Mouse (Mus musculus): ENCODE measurements around the gene Bend7. TPM values are rescaled to one million over a fixed set of nuclear protein-coding genes. Genes with fewer than 3 reads are reported as not detected.

Gene Bend7
- total RNA-seq, 2 experiments from 2014 or later, result 6.0 to 6.8 TPM

- intact Hi-C loops (cut with DNase I), result no loop called here
- DNase-seq, result no peak
Measured at GRCm38 (mm10) chr2:4781641-4782040, 64.0 kb downstream of the Bend7 start.

DNA sequence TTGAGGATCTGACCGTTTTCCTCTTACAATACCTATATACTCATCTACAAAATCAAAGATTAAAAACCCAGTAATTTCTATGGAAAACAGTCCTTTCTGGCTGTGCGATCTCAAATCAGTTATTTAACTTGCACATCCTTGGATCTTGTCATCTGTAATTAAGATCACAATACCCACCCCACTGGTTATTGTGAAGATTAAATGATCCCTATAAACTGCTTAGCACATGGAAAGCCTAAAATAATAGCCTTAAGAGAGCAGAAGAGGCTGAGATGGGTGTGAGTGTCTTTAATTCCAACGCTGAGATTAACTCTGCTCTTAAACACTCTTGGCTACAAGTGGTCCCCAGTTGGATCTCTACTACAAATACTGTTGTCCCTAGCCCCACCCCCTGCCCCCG is 64.8 kb downstream of the Bend7 start:
- DNase-seq, result no peak
- intact Hi-C loops (cut with DNase I), result no loop called here

GRCm38 (mm10) chr2:4782809-4783641 is 65.4 kb downstream of the Bend7 start:
- DNase-seq, result no peak
- intact Hi-C loops (cut with DNase I), result no loop called here

DNA sequence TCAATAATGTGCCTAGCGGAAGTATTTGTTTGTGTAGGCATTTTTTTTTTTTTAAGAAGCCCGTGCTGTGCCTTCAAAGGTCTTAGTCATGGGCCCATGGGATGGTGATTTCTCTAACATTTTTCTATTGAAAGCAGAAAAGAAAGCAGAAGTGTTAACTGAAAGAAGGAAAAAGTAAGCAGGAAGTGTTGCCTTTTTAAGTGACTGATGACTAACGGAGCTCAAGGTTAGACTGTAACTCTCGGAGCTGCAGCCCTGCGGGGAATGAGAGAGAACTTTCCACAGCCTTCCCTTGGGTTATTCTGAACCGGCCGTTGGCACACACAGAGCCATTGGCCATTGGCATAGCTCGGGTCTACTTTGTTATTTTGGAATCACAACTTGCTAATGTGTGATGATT is 66.4 kb downstream of the Bend7 start:
- DNase-seq, result no peak
- intact Hi-C loops (cut with DNase I), result no loop called here

DNA sequence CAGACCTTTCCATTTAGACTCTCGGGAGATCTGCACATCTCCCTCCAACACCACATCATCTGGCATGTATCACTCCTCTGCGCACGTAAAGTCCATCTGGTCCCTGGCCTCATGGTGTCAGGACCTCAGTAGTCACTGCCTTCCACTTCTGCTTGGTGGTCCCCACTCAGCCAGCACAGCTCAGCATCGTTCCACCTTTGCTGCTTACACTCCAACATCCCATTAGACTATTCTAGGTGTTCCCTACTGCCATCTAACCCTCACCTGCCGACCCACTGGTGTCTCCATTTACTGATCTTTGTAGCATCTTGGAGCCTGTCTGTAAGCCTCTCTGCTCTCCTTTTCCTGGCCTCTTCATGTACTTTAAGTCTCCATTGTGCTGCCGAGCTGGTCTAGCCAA is 67.4 kb downstream of the Bend7 start:
- intact Hi-C loops (cut with DNase I), result no loop called here
- DNase-seq, result no peak

GRCm38 (mm10) chr2:4787223-4787622 is 69.6 kb downstream of the Bend7 start:
- intact Hi-C loops (cut with DNase I), result no loop called here
- DNase-seq, result no peak

GRCm38 (mm10) chr2:4791646-4792045 is 74.0 kb downstream of the Bend7 start:
- no peak for DNase-seq
- intact Hi-C loops (cut with DNase I), result no loop called here

- intact Hi-C loops (cut with DNase I), result no loop called here
- DNase-seq, result no peak
Measured at GRCm38 (mm10) chr2:4792554-4792953, 74.9 kb downstream of the Bend7 start.

DNA sequence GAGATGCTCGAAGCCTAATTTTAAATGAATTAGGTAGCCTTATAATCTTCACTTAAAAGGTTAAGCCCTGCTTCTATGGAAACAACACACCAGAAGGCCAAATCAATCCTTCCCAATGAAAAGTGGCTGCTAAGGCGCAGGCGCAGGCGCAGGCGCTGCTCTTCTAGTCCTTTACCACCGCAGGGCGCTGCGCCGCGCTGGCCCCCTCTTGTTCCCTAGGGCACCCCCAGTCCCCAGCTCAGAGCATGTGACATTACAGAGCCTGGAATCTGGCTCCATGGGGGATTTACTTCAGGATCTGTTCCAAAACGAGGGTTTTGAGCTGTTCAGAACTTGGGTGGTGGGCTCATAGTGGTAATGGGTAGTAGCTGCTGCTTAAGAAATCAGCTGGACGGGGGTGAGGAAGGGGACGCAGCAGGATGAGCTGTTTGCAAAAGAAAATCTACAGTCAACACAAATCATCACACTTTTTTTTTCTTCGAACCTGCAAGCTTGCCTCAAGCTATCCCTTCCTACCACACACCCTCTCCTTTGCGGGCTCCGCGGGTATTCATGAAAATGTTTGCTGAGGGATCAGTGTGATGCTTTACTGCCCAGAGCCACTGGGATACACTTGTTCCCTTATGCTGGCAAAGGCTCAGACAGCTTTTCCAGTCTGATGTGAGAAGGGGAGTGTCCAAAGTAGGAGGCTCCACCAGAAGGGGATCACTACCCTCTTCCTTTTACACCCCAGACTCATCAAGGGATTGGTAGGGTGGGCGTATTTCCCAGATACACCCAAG is 85.0 kb downstream of the Bend7 start:
- intact Hi-C loops (cut with DNase I), result no loop called here
- DNase-seq, result no peak

- intact Hi-C loops (cut with DNase I), result no loop called here
- no peak for DNase-seq
Measured at GRCm38 (mm10) chr2:4816308-4816707, 98.7 kb downstream of the Bend7 start.

GRCm38 (mm10) chr2:4817678-4818077 is 100.0 kb downstream of the Bend7 start:
- intact Hi-C loops (cut with DNase I), result no loop called here

DNA sequence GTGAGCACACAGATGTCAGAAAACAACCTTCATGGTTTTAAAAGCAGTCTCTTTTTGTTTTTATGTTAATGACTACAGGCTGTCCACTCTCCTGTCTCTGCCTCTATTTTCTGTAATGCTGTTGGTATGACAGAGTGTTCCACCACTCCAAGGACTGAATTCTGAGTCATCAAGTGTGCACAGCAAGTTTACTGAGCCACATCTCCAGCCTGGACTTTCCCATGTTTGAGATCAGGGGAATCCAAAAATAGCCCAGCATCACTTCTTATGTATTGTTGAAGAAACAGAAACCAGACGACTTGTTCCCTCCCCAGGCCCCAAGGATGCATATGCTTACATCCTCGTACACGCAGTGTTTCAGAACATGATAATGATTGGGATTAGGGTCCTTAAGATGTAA is 102.6 kb downstream of the Bend7 start:
- DNase-seq, result no peak
- intact Hi-C loops (cut with DNase I), result no loop called here

More at GRCm38 (mm10) chr2:4817678-4818077, 100.0 kb downstream of the Bend7 start:
- no peak for DNase-seq

GRCm38 (mm10) chr2:4824067-4824466 is 106.4 kb downstream of the Bend7 start:
- intact Hi-C loops (cut with DNase I), result no loop called here
- DNase-seq, result no peak

DNA sequence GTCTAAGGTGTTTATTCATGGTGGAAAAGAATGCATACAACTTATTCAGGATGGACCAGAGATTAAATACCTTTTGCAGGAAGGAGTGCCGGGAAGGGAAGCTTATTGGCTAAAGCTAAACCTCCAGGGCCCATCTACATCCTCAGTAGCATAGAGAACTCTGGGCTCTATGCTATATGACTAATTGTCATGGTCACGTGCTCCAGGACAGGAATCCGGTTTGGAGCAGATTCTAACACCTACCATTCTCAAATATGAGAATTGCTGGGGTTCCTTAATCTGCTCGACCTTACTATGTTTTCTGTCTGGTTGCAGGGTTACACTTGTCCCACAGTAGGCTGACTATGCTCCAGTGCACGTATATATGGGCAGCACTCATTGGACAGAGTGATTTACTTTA is 110.4 kb downstream of the Bend7 start:
- DNase-seq, result no peak
- intact Hi-C loops (cut with DNase I), result no loop called here

- intact Hi-C loops (cut with DNase I), result no loop called here
- no peak for DNase-seq
Measured at GRCm38 (mm10) chr2:4828446-4828997, 110.9 kb downstream of the Bend7 start.

GRCm38 (mm10) chr2:4829007-4829406 is 111.4 kb downstream of the Bend7 start:
- no peak for DNase-seq
- intact Hi-C loops (cut with DNase I), result no loop called here

DNA sequence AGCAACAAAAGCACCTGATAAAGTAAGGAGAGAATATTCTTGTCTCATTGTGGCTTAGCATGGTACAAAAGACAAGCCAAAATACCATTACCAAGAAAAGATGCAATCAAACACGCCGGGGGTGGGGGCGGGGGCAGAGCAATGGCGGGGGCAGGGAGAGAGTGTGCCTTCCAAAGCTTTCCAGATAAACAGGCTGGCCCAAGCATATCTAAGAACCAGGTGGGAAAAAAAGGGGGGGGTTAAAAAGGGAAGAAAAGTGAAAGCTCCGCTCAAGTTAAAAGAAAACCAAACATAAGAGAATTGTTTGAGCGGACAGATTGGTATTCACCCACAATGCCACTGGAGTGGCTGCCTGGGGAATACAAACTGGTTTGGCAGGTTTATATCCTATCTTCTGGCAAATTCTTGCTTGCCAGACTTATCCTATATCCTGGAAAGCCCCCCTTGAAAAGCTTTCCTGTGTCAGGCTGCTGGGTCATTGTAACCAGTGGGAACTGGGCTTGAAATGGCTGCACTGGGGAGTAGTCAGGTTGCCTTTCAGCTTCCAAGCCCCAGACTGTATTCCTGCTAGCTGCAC is 111.9 kb downstream of the Bend7 start:
- intact Hi-C loops (cut with DNase I), result no loop called here
- no peak for DNase-seq

DNA sequence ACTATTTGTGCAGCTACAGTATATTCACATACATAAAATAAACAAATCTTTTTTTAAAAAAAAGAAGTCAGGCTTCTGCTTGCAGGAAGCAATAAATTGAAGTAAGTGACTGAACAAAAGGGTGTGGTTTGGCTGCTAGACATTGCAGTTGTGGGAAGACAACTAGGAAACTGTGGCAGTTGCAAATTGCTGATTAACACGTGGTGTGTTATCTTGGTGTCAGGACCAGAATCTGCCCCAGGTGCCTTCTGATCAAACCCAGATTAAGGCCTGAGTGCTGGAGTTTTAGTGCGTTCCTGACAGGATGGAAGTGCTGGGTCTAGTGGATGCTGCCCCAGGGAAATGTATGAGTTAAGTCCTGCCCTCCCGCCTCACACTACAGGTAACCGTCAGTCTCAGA is 113.9 kb downstream of the Bend7 start:
- intact Hi-C loops (cut with DNase I), result no loop called here
- no peak for DNase-seq

DNA sequence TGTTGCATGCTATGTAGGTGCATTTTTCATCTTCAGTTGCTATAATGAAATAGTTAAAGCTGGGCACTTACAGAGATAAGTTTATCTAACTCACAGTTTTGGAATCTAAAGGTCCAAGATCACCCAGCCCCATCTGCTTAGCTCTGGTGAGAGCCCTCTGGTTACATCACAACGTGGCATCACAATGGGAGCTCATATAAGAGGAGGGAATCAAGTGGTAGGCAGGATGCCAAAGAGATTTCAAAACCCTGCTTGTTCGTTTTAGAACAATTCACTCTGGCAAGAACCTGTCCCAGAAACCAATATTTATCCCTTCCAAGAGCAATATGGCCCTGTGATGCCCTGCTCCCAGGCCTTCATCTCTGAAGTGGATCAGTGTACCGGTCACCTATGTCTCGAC is 114.5 kb downstream of the Bend7 start:
- intact Hi-C loops (cut with DNase I), result no loop called here
- no peak for DNase-seq

GRCm38 (mm10) chr2:4849449-4849848 is 131.8 kb downstream of the Bend7 start:
- intact Hi-C loops (cut with DNase I), result no loop called here
- DNase-seq, result no peak

Measured in heart, postnatal 36 days (tissue).